Mouse (Mus musculus) urinary bladder, postnatal 25 days (tissue): ENCODE measurements at regions not wholly inside any gene's neighbourhood (a gene's known extent, or its start where the extent isn't known, plus 50 kb on each side); places are given as distances from the start of the nearest gene placed in this dataset.
"Not testable (repeated sequence)": the region's sequence is repeated elsewhere in the genome, so short reads cannot be mapped to it uniquely, and the experiment has no call there.

ENCODE experiments used
- DNase-seq: peaks from one replicate; pipeline ENCODE4 v3.0.0; 2022; ENCODE audit warnings: low spot score

DNA sequence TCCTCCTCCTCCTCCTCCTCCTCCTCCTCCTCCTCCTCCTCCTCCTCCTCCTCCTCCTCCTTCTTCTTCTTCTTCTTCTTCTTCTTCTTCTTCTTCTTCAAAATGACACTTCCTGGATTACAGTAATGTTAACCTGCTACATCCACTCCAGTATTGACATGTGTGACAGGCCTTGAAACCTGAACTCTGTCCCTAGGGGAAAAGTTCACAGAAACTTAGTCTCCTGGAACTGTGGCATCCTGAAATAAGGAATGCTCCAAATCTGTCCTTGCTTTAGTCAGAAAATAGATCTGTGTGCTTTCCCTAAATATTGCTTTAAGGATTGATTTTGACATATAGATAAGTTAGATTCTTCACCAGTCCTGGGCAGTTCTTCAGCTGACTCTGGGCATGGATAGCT, 464.8 kb downstream of the Adam6a start:
- not testable (repeated sequence) for DNase-seq

DNA sequence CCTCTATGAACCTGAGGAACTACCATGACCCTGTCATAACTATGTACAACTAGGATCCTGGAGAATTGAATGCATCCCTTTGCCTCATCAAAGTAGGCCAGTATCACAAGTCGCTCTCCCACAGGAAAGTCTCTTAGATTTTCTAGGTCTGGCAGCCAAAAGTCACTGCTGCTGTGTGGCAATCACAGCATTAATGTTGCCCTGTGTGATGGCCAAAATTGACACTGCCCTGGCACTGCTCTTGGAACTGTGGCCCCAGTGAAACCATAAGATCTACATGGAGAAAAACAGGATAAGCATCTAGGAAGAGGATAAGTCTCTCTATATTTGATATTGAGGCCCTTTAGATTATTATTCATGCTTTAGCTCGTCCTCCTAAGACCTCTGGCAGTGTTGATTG, 465.7 kb downstream of the Adam6a start:
- DNase-seq = no peak

DNA sequence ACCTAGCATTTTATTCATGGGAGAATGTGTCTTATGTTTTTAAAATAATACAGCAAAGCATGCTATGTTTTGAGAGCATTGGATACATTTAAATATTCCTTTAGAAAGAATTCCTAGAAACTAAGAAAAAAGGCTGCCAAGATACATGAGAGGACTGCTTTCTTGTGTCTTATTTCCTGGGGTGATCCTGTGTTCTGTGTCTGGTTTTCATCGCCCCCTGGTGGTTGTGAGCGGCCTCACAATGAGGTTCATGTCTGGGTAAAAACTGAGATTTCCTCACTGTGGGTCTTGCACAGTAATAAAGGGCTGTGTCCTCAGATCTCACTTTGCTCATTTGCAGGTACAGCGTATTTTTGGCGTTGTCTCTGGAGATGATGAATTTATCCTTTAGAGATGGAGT, 469.2 kb downstream of the Adam6a start:
- peak; percentile 57 for DNase-seq

DNA sequence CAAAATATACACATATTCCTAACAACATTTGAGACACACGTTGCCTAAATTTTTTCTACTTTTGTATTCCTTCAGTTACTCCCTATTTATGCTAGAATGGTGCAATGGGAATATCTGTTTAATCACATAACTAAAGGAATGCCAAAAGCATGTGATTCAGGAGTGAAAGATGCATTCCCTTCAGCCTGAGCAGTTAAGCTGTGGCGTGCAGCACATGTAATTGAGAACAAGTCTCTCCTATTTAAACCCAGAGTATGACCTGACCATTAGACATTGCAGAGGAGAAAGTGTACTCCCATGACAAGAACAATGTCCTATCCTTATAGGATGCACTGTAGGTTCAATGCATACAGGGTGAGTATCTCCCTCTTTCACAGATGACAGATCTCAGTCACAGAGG, 493.3 kb downstream of the Adam6a start:
- not testable (repeated sequence) for DNase-seq

DNA sequence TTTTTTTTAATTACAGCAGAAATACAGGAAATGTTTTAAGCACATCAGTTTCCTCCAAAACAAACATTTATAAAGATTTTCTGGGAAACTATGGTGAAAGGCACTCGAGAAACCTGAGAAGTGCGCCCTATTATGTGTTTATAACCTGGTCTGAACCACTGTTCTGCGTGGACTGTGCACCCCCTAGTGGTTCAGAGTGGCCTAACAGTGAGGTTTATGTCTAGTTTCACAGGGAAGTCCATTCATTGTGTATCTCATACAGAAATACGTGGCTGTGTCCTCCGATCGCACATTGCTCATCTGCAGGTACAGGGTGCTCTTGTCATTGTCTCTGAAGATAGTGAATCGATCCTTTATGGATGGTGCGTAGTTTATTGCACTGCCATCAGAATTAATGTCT, 504.3 kb downstream of the Adam6a start:
- DNase-seq = not testable (repeated sequence)

GRCm38 (mm10) chr12:114053341-114053740, 509.6 kb downstream of the Adam6a start:
- DNase-seq = no peak

DNA sequence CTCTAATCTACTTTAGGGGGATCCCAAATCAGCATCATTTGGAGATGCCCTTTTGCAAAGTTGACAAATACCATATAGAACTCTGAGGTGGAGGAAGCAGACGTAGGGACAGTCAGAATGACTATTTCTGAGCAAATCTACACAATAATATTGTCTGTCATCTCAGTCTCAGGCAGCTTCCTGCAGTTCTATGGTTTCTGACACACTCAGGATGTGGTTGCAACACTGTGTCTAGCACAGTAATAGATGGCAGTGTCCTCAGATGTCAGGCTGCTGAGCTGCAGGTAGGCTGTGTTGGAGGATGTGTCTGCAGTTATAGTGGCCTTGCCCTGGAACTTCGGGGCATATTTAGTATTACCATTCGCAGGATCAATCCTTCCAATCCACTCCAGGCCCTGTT, 515.9 kb downstream of the Adam6a start:
- no peak for DNase-seq

GRCm38 (mm10) chr12:114067166-114067565, 523.5 kb downstream of the Adam6a start:
- DNase-seq = no peak

DNA sequence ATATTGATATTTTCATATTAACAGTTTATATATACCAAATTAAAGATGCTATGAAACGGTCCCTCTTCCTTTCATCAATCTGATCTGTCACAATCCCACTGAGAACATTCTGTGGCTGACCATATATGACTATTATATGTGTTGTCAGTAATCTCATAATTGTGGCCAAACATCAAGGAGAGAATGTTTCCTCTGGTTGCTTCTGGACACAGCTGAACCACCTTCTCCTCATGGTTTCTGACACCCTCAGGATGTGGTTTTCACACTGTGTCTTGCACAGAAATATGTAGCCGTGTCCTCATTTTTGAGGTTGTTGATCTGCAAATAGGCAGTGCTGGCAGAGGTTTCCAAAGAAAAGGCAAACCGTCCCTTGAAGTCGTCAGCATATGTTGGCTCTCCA, 565.0 kb downstream of the Adam6a start:
- DNase-seq = not testable (repeated sequence)

- DNase-seq = no peak
These were observed 591.2 kb downstream of the Adam6a start for GRCm38 (mm10) chr12:114134897-114135296.

DNA sequence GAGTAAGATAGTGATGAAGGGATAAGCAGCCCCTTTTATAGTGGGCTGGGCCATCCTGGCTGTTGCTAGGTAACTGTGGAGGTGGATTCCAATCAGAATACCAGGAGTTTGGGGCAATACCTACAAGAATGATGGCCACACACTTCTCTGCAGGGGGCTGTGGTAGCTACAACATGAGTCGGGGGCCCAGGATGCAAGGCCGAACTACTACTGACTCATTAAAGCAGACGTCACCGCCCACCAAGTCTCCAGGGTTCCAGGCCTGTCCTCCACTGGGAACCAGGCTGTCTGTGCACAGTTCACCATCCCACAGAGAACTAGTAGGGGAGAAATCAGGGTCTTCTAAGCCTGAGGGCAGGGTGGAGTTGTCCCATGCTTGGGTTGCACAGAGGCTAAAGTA, 605.1 kb downstream of the Adam6a start:
- no peak for DNase-seq

GRCm38 (mm10) chr12:114172305-114172704, 628.6 kb downstream of the Adam6a start:
- DNase-seq = no peak

DNA sequence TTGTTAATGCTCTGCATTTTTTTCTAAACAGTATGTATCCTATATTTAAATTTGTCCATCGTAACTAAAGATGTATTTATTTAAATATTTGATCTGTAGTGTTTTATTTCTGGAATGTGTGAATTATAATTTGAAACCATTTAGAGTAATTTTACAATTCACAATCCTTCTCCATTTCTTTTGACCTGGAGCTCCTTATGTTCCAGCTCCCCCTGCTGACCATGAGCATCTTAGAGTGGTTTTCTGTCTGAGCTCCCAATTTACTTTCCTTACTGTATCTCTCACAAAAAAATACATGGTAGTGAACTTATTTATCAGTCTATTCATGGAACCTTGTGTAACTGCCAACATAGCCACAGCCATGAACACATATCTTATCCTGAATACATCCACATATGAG, 655.8 kb downstream of the Adam6a start:
- DNase-seq = no peak

- DNase-seq = no peak
These were observed 678.8 kb downstream of the Adam6a start for GRCm38 (mm10) chr12:114222541-114222940.
